Mouse (Mus musculus): ENCODE results near the gene Iqcg. TPM values are rescaled to one million over a fixed set of nuclear protein-coding genes. Genes with fewer than 3 reads are reported as not detected.

Iqcg gene
- total and polyA plus RNA-seq, 3 experiments = 13.6 to 40.4 TPM; not detected in 1

- H3K9me3 ChIP-seq (replicated peaks; ENCODE audit: insufficient read depth, low read length) = no peaks in the 10 kb centered on the region; the same call in 1 of the 2 replicates
- no peak for TF ChIP-seq CHD2 (IDR thresholded peaks at IDR 0.05; ENCODE audit: low read length)
- TF ChIP-seq POLR2AphosphoS5 (IDR thresholded peaks at IDR 0.05; ENCODE audit: borderline replicate concordance, low read depth, low read length) = no peak
- no peak for TF ChIP-seq MAZ (IDR thresholded peaks at IDR 0.05; ENCODE audit: low read depth, low read length)
- TF ChIP-seq ZKSCAN1 (IDR thresholded peaks at IDR 0.05; ENCODE audit: low read depth, low read length) = no peak
- no peak for TF ChIP-seq SMC3 (IDR thresholded peaks at IDR 0.05; ENCODE audit: low read depth, low read length)
- no peak for TF ChIP-seq GATA1 (IDR thresholded peaks at IDR 0.05; ENCODE audit: low read depth, low read length)
- no peak for DNase-seq (ENCODE audit: low read depth, low spot score)
- no peak overlapping the region for H3K9ac ChIP-seq (ENCODE audit: control insufficient read depth, low read depth, low read length, poor library complexity, severe bottlenecking)
- no peak overlapping the region for H3K27ac ChIP-seq (ENCODE audit: control insufficient read depth, low read depth, low read length)
- H3K4me1 ChIP-seq (ENCODE audit: control insufficient read depth in 1 of 2, insufficient read depth in 2 of 2, low read length in 2 of 2) = no peaks in the 10 kb centered on the region
- H3K4me3 ChIP-seq (ENCODE audit: control insufficient read depth in 1 of 2, insufficient read depth in 1 of 2, low read depth in 2 of 2, low read length in 2 of 2) = no peak overlapping the region
- H3K27me3 ChIP-seq (ENCODE audit: control insufficient read depth in 1 of 2, insufficient read depth in 2 of 2, low read length in 2 of 2) = no peaks in the 10 kb centered on the region
- no peaks in the 10 kb centered on the region for H3K36me3 ChIP-seq (ENCODE audit: control insufficient read depth in 1 of 2, insufficient read depth in 2 of 2, low read length in 2 of 2)
- H3K79me2 ChIP-seq (ENCODE audit: control insufficient read depth, insufficient read depth, low read length, poor library complexity) = no peaks in the 10 kb centered on the region
Observed at GRCm38 (mm10) chr16:33077069-33077627, 21.1 kb upstream of the Iqcg start.

DNA sequence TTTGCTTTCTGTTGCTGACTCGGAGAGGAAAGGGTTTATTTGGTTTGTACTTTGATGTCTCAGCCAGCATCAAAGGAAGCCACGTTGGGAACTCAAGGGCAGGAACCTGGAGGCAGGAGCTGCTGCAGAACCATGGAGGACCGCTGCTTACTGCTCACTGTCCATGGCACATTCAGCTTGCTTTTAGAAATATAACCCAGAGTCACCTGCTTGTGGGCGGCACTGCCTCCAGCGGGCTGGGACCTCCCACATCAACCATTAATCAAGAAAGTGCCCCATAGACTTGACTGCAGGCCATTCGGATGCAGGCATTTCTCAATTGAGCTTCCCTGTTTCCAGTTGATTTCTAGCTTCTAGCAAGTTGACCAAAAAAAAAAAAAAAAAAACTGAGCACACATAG is 20.1 kb upstream of the Iqcg start:
- no peak overlapping the region for H3K4me3 ChIP-seq (ENCODE audit: control insufficient read depth in 1 of 2, insufficient read depth in 1 of 2, low read depth in 2 of 2, low read length in 2 of 2)
- H3K36me3 ChIP-seq (ENCODE audit: control insufficient read depth in 1 of 2, insufficient read depth in 2 of 2, low read length in 2 of 2) = no peaks in the 10 kb centered on the region
- DNase-seq (ENCODE audit: low read depth, low spot score) = no peak
- no peaks in the 10 kb centered on the region for H3K79me2 ChIP-seq (ENCODE audit: control insufficient read depth, insufficient read depth, low read length, poor library complexity)
- no peak overlapping the region for H3K9ac ChIP-seq (ENCODE audit: control insufficient read depth, low read depth, low read length, poor library complexity, severe bottlenecking)
- H3K9me3 ChIP-seq (replicated peaks; ENCODE audit: insufficient read depth, low read length) = no peaks in the 10 kb centered on the region; the same call in 1 of the 2 replicates
- no peak for TF ChIP-seq NRF1 (IDR thresholded peaks at IDR 0.05; ENCODE audit: insufficient read depth, low read depth, low read length, poor library complexity, severe bottlenecking)
- no peak for TF ChIP-seq MAZ (IDR thresholded peaks at IDR 0.05; ENCODE audit: low read depth, low read length)
- TF ChIP-seq RCOR1 (IDR thresholded peaks at IDR 0.05; ENCODE audit: low read depth, low read length) = no peak
- TF ChIP-seq JUND (IDR thresholded peaks at IDR 0.05; ENCODE audit: low read depth, low read length) = no peak
- no peak for TF ChIP-seq CHD1 (IDR thresholded peaks at IDR 0.05; ENCODE audit: low read depth, low read length)
- TF ChIP-seq GATA1 (IDR thresholded peaks at IDR 0.05; ENCODE audit: low read depth, low read length) = no peak
- H3K4me1 ChIP-seq (ENCODE audit: control insufficient read depth in 1 of 2, insufficient read depth in 2 of 2, low read length in 2 of 2) = no peaks in the 10 kb centered on the region
- no peak overlapping the region for H3K27ac ChIP-seq (ENCODE audit: control insufficient read depth, low read depth, low read length)
- no peaks in the 10 kb centered on the region for H3K27me3 ChIP-seq (ENCODE audit: control insufficient read depth in 1 of 2, insufficient read depth in 2 of 2, low read length in 2 of 2)

- no peak for DNase-seq (ENCODE audit: low read depth, low spot score)
- Histone ChIP-seq H3K4me1 (ENCODE audit: control insufficient read depth in 1 of 2, insufficient read depth in 2 of 2, low read length in 2 of 2) (no peaks in the 10 kb centered on the region), H3K4me3 (ENCODE audit: control insufficient read depth in 1 of 2, insufficient read depth in 1 of 2, low read depth in 2 of 2, low read length in 2 of 2) (no peak overlapping the region), H3K27ac (ENCODE audit: control insufficient read depth, low read depth, low read length) (no peak overlapping the region), H3K27me3 (ENCODE audit: control insufficient read depth in 1 of 2, insufficient read depth in 2 of 2, low read length in 2 of 2) (no peaks in the 10 kb centered on the region), H3K79me2 (ENCODE audit: control insufficient read depth, insufficient read depth, low read length, poor library complexity) (no peaks in the 10 kb centered on the region), H3K9me3 (replicated peaks; ENCODE audit: insufficient read depth, low read length) (no peaks in the 10 kb centered on the region; the same call in 1 of the 2 replicates), H3K36me3 (ENCODE audit: control insufficient read depth in 1 of 2, insufficient read depth in 2 of 2, low read length in 2 of 2) (no peaks in the 10 kb centered on the region), H3K9ac (ENCODE audit: control insufficient read depth, low read depth, low read length, poor library complexity, severe bottlenecking) (no peak overlapping the region)
- TF ChIP-seq BHLHE40 (IDR thresholded peaks at IDR 0.05; ENCODE audit: borderline replicate concordance, low read depth, low read length) (no peak), GATA1 (IDR thresholded peaks at IDR 0.05; ENCODE audit: low read depth, low read length) (no peak), NRF1 (IDR thresholded peaks at IDR 0.05; ENCODE audit: insufficient read depth, low read depth, low read length, poor library complexity, severe bottlenecking) (no peak), MYB (IDR thresholded peaks at IDR 0.05; ENCODE audit: low read depth, low read length) (no peak), ZMIZ1 (IDR thresholded peaks at IDR 0.05; ENCODE audit: low read depth, low read length) (no peak), CHD2 (IDR thresholded peaks at IDR 0.05; ENCODE audit: low read length) (no peak), TCF12 (IDR thresholded peaks at IDR 0.05; ENCODE audit: low read depth, low read length) (no peak), NELFE (IDR thresholded peaks at IDR 0.05; ENCODE audit: low read depth, low read length) (no peak)
Observed at GRCm38 (mm10) chr16:33074967-33075366, 18.9 kb upstream of the Iqcg start.

Measured in MEL (cell line).